Mouse (Mus musculus) CD8-positive naive resting alpha-beta T cell, adult 2 months (primary cell): ENCODE data around the gene Phlpp2.

Source experiments
- DNase-seq, 2 experiments: peaks; one replicate each; pipeline ENCODE4 v3.0.0; 2022; ENCODE audit warnings: low read depth in 2 of 2, low spot score in 2 of 2

Gene Phlpp2

GRCm38 (mm10) chr8:109961693-109962367 lies 93.5 kb downstream of the Phlpp2 start, which contains the start of gene Marveld3:
Gene Marveld3 (minus strand): TSS chr8:109962203.
- no peak for DNase-seq

- no peak for DNase-seq
Observed at GRCm38 (mm10) chr8:109962896-109963295, 94.6 kb downstream of the Phlpp2 start.

- no peak for DNase-seq
Observed at GRCm38 (mm10) chr8:109963421-109963820, 95.1 kb downstream of the Phlpp2 start.

- DNase-seq = no peak
Observed at GRCm38 (mm10) chr8:109964106-109964505, 95.8 kb downstream of the Phlpp2 start.

GRCm38 (mm10) chr8:109968837-109969236 lies 100.5 kb downstream of the Phlpp2 start:
- no peak for DNase-seq

- no peak for DNase-seq
Observed at GRCm38 (mm10) chr8:109970323-109970722, 102.0 kb downstream of the Phlpp2 start.

GRCm38 (mm10) chr8:109972901-109973300 lies 104.6 kb downstream of the Phlpp2 start:
- DNase-seq = no peak

- DNase-seq = no peak
Observed at GRCm38 (mm10) chr8:109979339-109979738, 111.0 kb downstream of the Phlpp2 start.

GRCm38 (mm10) chr8:109982386-109983105 lies 114.2 kb downstream of the Phlpp2 start:
- no peak for DNase-seq

GRCm38 (mm10) chr8:109983944-109984343 lies 115.6 kb downstream of the Phlpp2 start:
- DNase-seq = no peak

GRCm38 (mm10) chr8:109986384-109986783 lies 118.0 kb downstream of the Phlpp2 start:
- no peak for DNase-seq

GRCm38 (mm10) chr8:109987776-109988175 lies 119.4 kb downstream of the Phlpp2 start:
- no peak for DNase-seq

GRCm38 (mm10) chr8:109989151-109989550 lies 120.8 kb downstream of the Phlpp2 start:
- no peak for DNase-seq

GRCm38 (mm10) chr8:109990224-109990623 lies 121.9 kb downstream of the Phlpp2 start, which contains the start of gene Tat:
Gene Tat (plus strand): TSS chr8:109990437.
- DNase-seq = no peak

- DNase-seq = no peak
Observed at GRCm38 (mm10) chr8:109992166-109992565, 123.8 kb downstream of the Phlpp2 start.

- DNase-seq = no peak
Observed at GRCm38 (mm10) chr8:109992951-109993350, 124.6 kb downstream of the Phlpp2 start.
